Mouse (Mus musculus) spleen, adult 12 weeks (tissue): ENCODE measurements around the gene Gm4869.

ENCODE experiments used
- DNase-seq: peaks from one replicate; pipeline ENCODE4 v3.0.0; 2022; ENCODE audit warnings: low spot score

Gm4869 gene

GRCm38 (mm10) chr5:140521196-140521595 is 75.8 kb downstream of the Gm4869 start:
- no peak for DNase-seq

DNA sequence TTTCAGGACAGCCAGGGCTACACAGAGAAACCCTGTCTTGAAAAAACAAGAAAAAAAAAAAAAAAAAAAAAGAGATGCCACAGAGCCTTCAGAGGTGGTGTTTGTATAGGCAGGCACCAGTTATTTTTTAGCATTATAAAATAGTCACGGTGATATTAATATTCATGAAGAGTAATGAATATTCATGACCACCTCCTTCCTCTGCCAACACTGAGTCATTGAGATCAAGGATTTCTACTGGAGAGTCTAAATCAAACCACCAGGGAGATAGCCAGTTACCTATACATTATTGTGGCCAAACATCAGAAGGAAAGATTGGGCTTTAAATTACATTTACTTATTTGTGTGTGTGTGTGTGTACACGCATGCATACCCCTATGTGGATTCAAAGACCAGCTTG is 81.3 kb downstream of the Gm4869 start:
- no peak for DNase-seq

DNA sequence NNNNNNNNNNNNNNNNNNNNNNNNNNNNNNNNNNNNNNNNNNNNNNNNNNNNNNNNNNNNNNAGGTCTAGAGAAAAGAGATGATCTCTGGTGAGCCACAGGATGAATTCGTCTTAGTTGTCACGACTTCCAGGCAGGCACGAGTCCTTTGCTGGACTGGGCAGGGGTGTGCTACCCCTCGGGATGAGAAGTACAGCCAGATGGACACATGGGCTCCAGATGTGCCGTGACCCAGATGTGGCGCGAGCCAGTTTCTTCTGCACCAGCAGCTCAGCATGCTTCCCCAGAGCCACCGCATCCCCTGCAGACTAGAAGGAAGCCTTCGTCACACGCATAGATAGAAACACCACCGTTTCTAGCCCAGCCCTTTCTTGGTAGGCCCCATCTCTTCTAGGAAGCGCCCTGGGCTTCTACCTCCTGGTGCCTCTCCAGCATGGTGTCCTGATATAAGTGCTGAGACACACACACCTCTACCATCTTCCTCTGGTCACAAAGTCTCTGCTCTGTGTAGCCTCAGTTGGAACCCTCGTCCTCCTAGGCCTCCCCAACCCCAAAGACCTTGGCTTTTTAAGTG is 92.8 kb downstream of the Gm4869 start:
- no peak for DNase-seq

- DNase-seq, result peak; percentile 61
These were observed 94.7 kb downstream of the Gm4869 start for GRCm38 (mm10) chr5:140540106-140540505.

- no peak for DNase-seq
These were observed 97.5 kb downstream of the Gm4869 start for GRCm38 (mm10) chr5:140542811-140543575.
